Mouse (Mus musculus): ENCODE data around the gene Fam221a.

The Fam221a gene

GRCm38 (mm10) chr6:49367159-49368054, at the start of gene Fam221a:
Gene Fam221a (plus strand): TSS chr6:49367739.
- DNase-seq (ENCODE audit: low read depth, low spot score), result peak; percentile 94

GRCm38 (mm10) chr6:49318966-49319594, 48.5 kb upstream of the Fam221a start, which contains the start of gene Ccdc126:
Gene Ccdc126 (plus strand): TSS chr6:49319274.
- DNase-seq (ENCODE audit: low read depth, low spot score), result peak; percentile 98

GRCm38 (mm10) chr6:49319595-49320315, 47.8 kb upstream of the Fam221a start:
- no peak for DNase-seq (ENCODE audit: low read depth, low spot score)

GRCm38 (mm10) chr6:49321341-49321740, 46.2 kb upstream of the Fam221a start:
- DNase-seq (ENCODE audit: low read depth, low spot score), result no peak

GRCm38 (mm10) chr6:49322056-49322455, 45.5 kb upstream of the Fam221a start:
- no peak for DNase-seq (ENCODE audit: low read depth, low spot score)

- DNase-seq (ENCODE audit: low read depth, low spot score), result no peak
Observed at GRCm38 (mm10) chr6:49322986-49323385, 44.6 kb upstream of the Fam221a start.

- no peak for DNase-seq (ENCODE audit: low read depth, low spot score)
Observed at GRCm38 (mm10) chr6:49324528-49324927, 43.0 kb upstream of the Fam221a start.

GRCm38 (mm10) chr6:49325294-49325693, 42.2 kb upstream of the Fam221a start:
- no peak for DNase-seq (ENCODE audit: low read depth, low spot score)

- no peak for DNase-seq (ENCODE audit: low read depth, low spot score)
Observed at GRCm38 (mm10) chr6:49326846-49327245, 40.7 kb upstream of the Fam221a start.

- no peak for DNase-seq (ENCODE audit: low read depth, low spot score)
Observed at GRCm38 (mm10) chr6:49331369-49332059, 36.0 kb upstream of the Fam221a start.

GRCm38 (mm10) chr6:49332060-49332370, 35.5 kb upstream of the Fam221a start:
- DNase-seq (ENCODE audit: low read depth, low spot score), result no peak

GRCm38 (mm10) chr6:49338566-49338965, 29.0 kb upstream of the Fam221a start:
- DNase-seq (ENCODE audit: low read depth, low spot score), result peak; percentile 49

- DNase-seq (ENCODE audit: low read depth, low spot score), result no peak
Observed at GRCm38 (mm10) chr6:49339145-49339544, 28.4 kb upstream of the Fam221a start.

GRCm38 (mm10) chr6:49343737-49344469, 23.6 kb upstream of the Fam221a start:
- no peak for DNase-seq (ENCODE audit: low read depth, low spot score)

GRCm38 (mm10) chr6:49349826-49350225, 17.7 kb upstream of the Fam221a start:
- no peak for DNase-seq (ENCODE audit: low read depth, low spot score)

GRCm38 (mm10) chr6:49354613-49355012, 12.9 kb upstream of the Fam221a start:
- no peak for DNase-seq (ENCODE audit: low read depth, low spot score)

- no peak for DNase-seq (ENCODE audit: low read depth, low spot score)
Observed at GRCm38 (mm10) chr6:49355171-49355570, 12.4 kb upstream of the Fam221a start.

GRCm38 (mm10) chr6:49360420-49360819, 7.1 kb upstream of the Fam221a start:
- DNase-seq (ENCODE audit: low read depth, low spot score), result no peak

- DNase-seq (ENCODE audit: low read depth, low spot score), result no peak
Observed at GRCm38 (mm10) chr6:49368212-49368611, 673 bp downstream of the Fam221a start.

- no peak for DNase-seq (ENCODE audit: low read depth, low spot score)
Observed at GRCm38 (mm10) chr6:49372705-49373104, 5.2 kb downstream of the Fam221a start.

GRCm38 (mm10) chr6:49373943-49374342, 6.4 kb downstream of the Fam221a start:
- no peak for DNase-seq (ENCODE audit: low read depth, low spot score)
